Mouse (Mus musculus): ENCODE data around the gene Aldh3b1. TPM values are rescaled to one million over a fixed set of nuclear protein-coding genes. Genes with fewer than 3 reads are reported as not detected.
A peak's percentile ranks its signal among the peaks of the same experiment; 100 is the strongest.
"Not testable (repeated sequence)": the region's sequence is repeated elsewhere in the genome, so short reads cannot be mapped to it uniquely, and the experiment has no call there.

Gene Aldh3b1
- polyA plus RNA-seq, 1 experiment from 2014 or later: 5.1 TPM

GRCm38 (mm10) chr19:3959030-3959429, 29.4 kb upstream of the Aldh3b1 start:
- peaks cover 10% of the 10 kb centered on the region; the same call in 1 of the 2 replicates for H3K4me1 ChIP-seq (ENCODE audit: insufficient read depth, low read length)
- no peak overlapping the region for H3K4me3 ChIP-seq (ENCODE audit: low read length)
- H3K9me3 ChIP-seq (ENCODE audit: low read length): 0 out of 2 replicates have a peak, but pooled peaks cover 3% of the 10 kb centered on the region
- ATAC-seq (ENCODE audit: low FRiP score, low TSS enrichment): no peak
- H3K27me3 ChIP-seq (ENCODE audit: insufficient read depth, low read length): no peaks in the 10 kb centered on the region
- H3K4me2 ChIP-seq (replicated peaks; ENCODE audit: low read depth, low read length): no peak overlapping the region
- no peak overlapping the region for H3K9ac ChIP-seq (replicated peaks; ENCODE audit: low read length)
- no peak overlapping the region for H3K27ac ChIP-seq (ENCODE audit: low read length)
- no peaks in the 10 kb centered on the region for H3K36me3 ChIP-seq (ENCODE audit: insufficient read depth, low read length)

- 0 out of 2 replicates have a peak, but pooled peaks cover 3% of the 10 kb centered on the region for H3K9me3 ChIP-seq (ENCODE audit: low read length)
- WGBS: 77% methylated on average over 4 of the region's 4 CpGs
- H3K27me3 ChIP-seq (ENCODE audit: insufficient read depth, low read length): no peaks in the 10 kb centered on the region
- no peak within 1 kb of the TSS for H3K4me3 ChIP-seq (ENCODE audit: low read length)
- no peaks in the 10 kb centered on the region for H3K36me3 ChIP-seq (ENCODE audit: insufficient read depth, low read length)
- peaks cover 10% of the 10 kb centered on the region; the same call in 1 of the 2 replicates for H3K4me1 ChIP-seq (ENCODE audit: insufficient read depth, low read length)
- H3K9ac ChIP-seq (replicated peaks; ENCODE audit: low read length): no peak within 1 kb of the TSS
- H3K4me2 ChIP-seq (replicated peaks; ENCODE audit: low read depth, low read length): no peak within 1 kb of the TSS
- ATAC-seq (ENCODE audit: low FRiP score, low TSS enrichment): no peak
- no peak within 1 kb of the TSS for H3K27ac ChIP-seq (ENCODE audit: low read length)
Measured at GRCm38 (mm10) chr19:3958470-3958869, 28.9 kb upstream of the Aldh3b1 start, which contains the start of gene Aldh3b3. Aldh3b3 (plus strand) TSS chr19:3958645.

GRCm38 (mm10) chr19:3957296-3958036, 27.9 kb upstream of the Aldh3b1 start:
- H3K9ac ChIP-seq (replicated peaks; ENCODE audit: low read length): not testable (repeated sequence)
- ATAC-seq (ENCODE audit: low FRiP score, low TSS enrichment): peak; percentile 78
- WGBS: 70% methylated on average over 5 of the region's 5 CpGs

GRCm38 (mm10) chr19:3955804-3956203, 26.2 kb upstream of the Aldh3b1 start:
- peaks cover 10% of the 10 kb centered on the region; the same call in 1 of the 2 replicates for H3K4me1 ChIP-seq (ENCODE audit: insufficient read depth, low read length)
- H3K27me3 ChIP-seq (ENCODE audit: insufficient read depth, low read length): no peaks in the 10 kb centered on the region
- no peaks in the 10 kb centered on the region for H3K36me3 ChIP-seq (ENCODE audit: insufficient read depth, low read length)
- no peak overlapping the region for H3K27ac ChIP-seq (ENCODE audit: low read length)
- 0 out of 2 replicates have a peak, but pooled peaks cover 3% of the 10 kb centered on the region for H3K9me3 ChIP-seq (ENCODE audit: low read length)
- H3K9ac ChIP-seq (replicated peaks; ENCODE audit: low read length): no peak overlapping the region
- no peak overlapping the region for H3K4me3 ChIP-seq (ENCODE audit: low read length)
- WGBS: 53% methylated on average over 4 of the region's 4 CpGs
- no peak overlapping the region for H3K4me2 ChIP-seq (replicated peaks; ENCODE audit: low read depth, low read length)
- 0 out of 2 replicates have a peak, but pooled peaks have one; percentile 35 for ATAC-seq (ENCODE audit: low FRiP score, low TSS enrichment)

More at GRCm38 (mm10) chr19:3957296-3958036, 27.9 kb upstream of the Aldh3b1 start:
- H3K9me3 ChIP-seq (ENCODE audit: low read length); H3K4me2 ChIP-seq (replicated peaks; ENCODE audit: low read depth, low read length); H3K4me3 ChIP-seq (ENCODE audit: low read length); H3K27ac ChIP-seq (ENCODE audit: low read length); H3K27me3 ChIP-seq (ENCODE audit: insufficient read depth, low read length); H3K4me1 ChIP-seq (ENCODE audit: insufficient read depth, low read length); H3K36me3 ChIP-seq (ENCODE audit: insufficient read depth, low read length): not testable (repeated sequence)

- no peak overlapping the region for H3K9ac ChIP-seq (replicated peaks; ENCODE audit: low read length)
- peaks cover 10% of the 10 kb centered on the region; the same call in 1 of the 2 replicates for H3K4me1 ChIP-seq (ENCODE audit: insufficient read depth, low read length)
- H3K4me3 ChIP-seq (ENCODE audit: low read length): no peak overlapping the region
- no peak overlapping the region for H3K27ac ChIP-seq (ENCODE audit: low read length)
- H3K36me3 ChIP-seq (ENCODE audit: insufficient read depth, low read length): no peaks in the 10 kb centered on the region
- no peak for ATAC-seq (ENCODE audit: low FRiP score, low TSS enrichment)
- WGBS: 59% methylated on average over 3 of the region's 3 CpGs
- H3K27me3 ChIP-seq (ENCODE audit: insufficient read depth, low read length): no peaks in the 10 kb centered on the region
- no peak overlapping the region for H3K4me2 ChIP-seq (replicated peaks; ENCODE audit: low read depth, low read length)
- no peaks in the 10 kb centered on the region for H3K9me3 ChIP-seq (ENCODE audit: low read length)
Measured at GRCm38 (mm10) chr19:3955033-3955432, 25.4 kb upstream of the Aldh3b1 start.

- peaks cover 10% of the 10 kb centered on the region; the same call in 1 of the 2 replicates for H3K4me1 ChIP-seq (ENCODE audit: insufficient read depth, low read length)
- no peak overlapping the region for H3K4me3 ChIP-seq (ENCODE audit: low read length)
- no peaks in the 10 kb centered on the region for H3K27me3 ChIP-seq (ENCODE audit: insufficient read depth, low read length)
- no peak overlapping the region for H3K9ac ChIP-seq (replicated peaks; ENCODE audit: low read length)
- no peaks in the 10 kb centered on the region for H3K9me3 ChIP-seq (ENCODE audit: low read length)
- no peak overlapping the region for H3K4me2 ChIP-seq (replicated peaks; ENCODE audit: low read depth, low read length)
- WGBS: 66% methylated on average over 1 of the region's 1 CpGs
- no peaks in the 10 kb centered on the region for H3K36me3 ChIP-seq (ENCODE audit: insufficient read depth, low read length)
- no peak overlapping the region for H3K27ac ChIP-seq (ENCODE audit: low read length)
- ATAC-seq (ENCODE audit: low FRiP score, low TSS enrichment): no peak
Measured at GRCm38 (mm10) chr19:3952099-3952498, 22.5 kb upstream of the Aldh3b1 start.

- Histone ChIP-seq H3K9ac (replicated peaks; ENCODE audit: low read length) (no peak overlapping the region), H3K4me3 (ENCODE audit: low read length) (no peak overlapping the region), H3K4me1 (ENCODE audit: insufficient read depth, low read length) (peaks cover 8% of the 10 kb centered on the region; the same call in 1 of the 2 replicates), H3K27me3 (ENCODE audit: insufficient read depth, low read length) (no peaks in the 10 kb centered on the region), H3K27ac (ENCODE audit: low read length) (no peak overlapping the region), H3K4me2 (replicated peaks; ENCODE audit: low read depth, low read length) (no peak overlapping the region), H3K36me3 (ENCODE audit: insufficient read depth, low read length) (no peaks in the 10 kb centered on the region), H3K9me3 (ENCODE audit: low read length) (no peaks in the 10 kb centered on the region)
- ATAC-seq (ENCODE audit: low FRiP score, low TSS enrichment): no peak
Measured at GRCm38 (mm10) chr19:3951461-3951860, 21.9 kb upstream of the Aldh3b1 start.

- Histone ChIP-seq H3K4me2 (replicated peaks; ENCODE audit: low read depth, low read length) (no peak overlapping the region), H3K9ac (replicated peaks; ENCODE audit: low read length) (no peak overlapping the region), H3K4me1 (ENCODE audit: insufficient read depth, low read length) (peaks cover 11% of the 10 kb centered on the region; the same call in 1 of the 2 replicates), H3K27ac (ENCODE audit: low read length) (no peak overlapping the region), H3K4me3 (ENCODE audit: low read length) (no peak overlapping the region), H3K36me3 (ENCODE audit: insufficient read depth, low read length) (no peaks in the 10 kb centered on the region), H3K27me3 (ENCODE audit: insufficient read depth, low read length) (no peaks in the 10 kb centered on the region), H3K9me3 (ENCODE audit: low read length) (no peaks in the 10 kb centered on the region)
- ATAC-seq (ENCODE audit: low FRiP score, low TSS enrichment): no peak
- 67% methylated on average over 3 of the region's 3 CpGs for WGBS
Measured at GRCm38 (mm10) chr19:3950331-3950730, 20.7 kb upstream of the Aldh3b1 start.

GRCm38 (mm10) chr19:3948546-3948945, 18.9 kb upstream of the Aldh3b1 start:
- H3K36me3 ChIP-seq (ENCODE audit: insufficient read depth, low read length): no peaks in the 10 kb centered on the region
- no peak for ATAC-seq (ENCODE audit: low FRiP score, low TSS enrichment)
- no peak overlapping the region for H3K9ac ChIP-seq (replicated peaks; ENCODE audit: low read length)
- no peak overlapping the region for H3K4me2 ChIP-seq (replicated peaks; ENCODE audit: low read depth, low read length)
- 68% methylated on average over 14 of the region's 14 CpGs for WGBS
- H3K27me3 ChIP-seq (ENCODE audit: insufficient read depth, low read length): no peaks in the 10 kb centered on the region
- H3K4me1 ChIP-seq (ENCODE audit: insufficient read depth, low read length): peaks cover 4% of the 10 kb centered on the region; the same call in 1 of the 2 replicates
- H3K9me3 ChIP-seq (ENCODE audit: low read length): no peaks in the 10 kb centered on the region
- no peak overlapping the region for H3K27ac ChIP-seq (ENCODE audit: low read length)
- H3K4me3 ChIP-seq (ENCODE audit: low read length): no peak overlapping the region

- Histone ChIP-seq H3K4me2 (replicated peaks; ENCODE audit: low read depth, low read length) (no peak overlapping the region), H3K36me3 (ENCODE audit: insufficient read depth, low read length) (no peaks in the 10 kb centered on the region), H3K4me3 (ENCODE audit: low read length) (no peak overlapping the region), H3K27me3 (ENCODE audit: insufficient read depth, low read length) (no peaks in the 10 kb centered on the region), H3K9me3 (ENCODE audit: low read length) (no peaks in the 10 kb centered on the region), H3K9ac (replicated peaks; ENCODE audit: low read length) (no peak overlapping the region), H3K27ac (ENCODE audit: low read length) (no peak overlapping the region), H3K4me1 (ENCODE audit: insufficient read depth, low read length) (peaks cover 6% of the 10 kb centered on the region)
- no peak for ATAC-seq (ENCODE audit: low FRiP score, low TSS enrichment)
- WGBS: 85% methylated on average over 3 of the region's 3 CpGs
Measured at GRCm38 (mm10) chr19:3947813-3948212, 18.2 kb upstream of the Aldh3b1 start.
